Mouse (Mus musculus): Measurements from ENCODE around the gene Pik3ca.

- TF ChIP-seq POLR2A (IDR thresholded peaks at IDR 0.05; ENCODE audit: insufficient read depth, low read length): no peak
- TF ChIP-seq EP300 (IDR thresholded peaks at IDR 0.05; ENCODE audit: insufficient read depth, low read depth, low read length): no peak
- TF ChIP-seq CTCF (IDR thresholded peaks at IDR 0.05; ENCODE audit: low read depth, low read length): no peak
Observed at GRCm38 (mm10) chr3:32397461-32398174, at the start of gene Pik3ca.
